Mouse (Mus musculus): ENCODE data around the gene Pim1.
"Not testable (repeated sequence)": the region's sequence is repeated elsewhere in the genome, so short reads cannot be mapped to it uniquely, and the experiment has no call there.

Gene Pim1

DNA sequence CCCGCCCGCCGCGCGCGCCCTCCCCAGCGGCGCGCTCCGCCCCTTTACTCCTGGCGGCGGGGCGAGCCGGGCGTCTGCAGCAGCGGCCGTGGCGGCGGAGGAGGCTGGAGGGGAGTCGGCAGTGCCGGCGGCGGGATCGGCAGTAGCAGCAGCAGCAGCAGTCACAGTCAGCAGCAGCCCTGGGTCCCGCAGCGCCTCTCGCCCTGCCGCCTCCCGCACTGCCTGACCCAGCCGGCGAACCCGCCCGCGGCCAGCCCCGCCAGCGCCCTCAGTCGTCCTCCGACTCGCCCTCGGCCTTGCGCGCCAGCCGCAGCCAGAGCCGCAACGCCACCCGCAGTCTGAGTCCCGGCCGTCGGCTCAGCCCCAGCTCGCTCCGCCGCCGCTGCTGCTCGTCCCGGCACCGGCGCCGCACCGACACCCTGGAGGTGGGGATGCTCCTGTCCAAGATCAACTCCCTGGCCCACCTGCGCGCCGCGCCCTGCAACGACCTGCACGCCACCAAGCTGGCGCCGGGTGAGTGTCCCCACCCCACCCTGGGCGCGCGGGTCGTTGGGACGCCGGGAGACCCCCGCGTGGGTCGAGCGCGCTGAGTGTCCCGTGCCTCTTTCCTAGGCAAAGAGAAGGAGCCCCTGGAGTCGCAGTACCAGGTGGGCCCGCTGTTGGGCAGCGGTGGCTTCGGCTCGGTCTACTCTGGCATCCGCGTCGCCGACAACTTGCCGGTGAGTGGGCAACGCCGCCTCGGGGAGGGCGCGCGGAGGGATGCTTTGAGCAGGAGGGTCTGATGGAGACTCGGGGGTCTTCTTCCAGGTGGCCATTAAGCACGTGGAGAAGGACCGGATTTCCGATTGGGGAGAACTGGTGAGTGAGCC is at the start of gene Pim1:
Gene Pim1 (plus strand): TSS at position 41 of the 869 bp plus-strand sequence.
- no peak for DNase-seq

DNA sequence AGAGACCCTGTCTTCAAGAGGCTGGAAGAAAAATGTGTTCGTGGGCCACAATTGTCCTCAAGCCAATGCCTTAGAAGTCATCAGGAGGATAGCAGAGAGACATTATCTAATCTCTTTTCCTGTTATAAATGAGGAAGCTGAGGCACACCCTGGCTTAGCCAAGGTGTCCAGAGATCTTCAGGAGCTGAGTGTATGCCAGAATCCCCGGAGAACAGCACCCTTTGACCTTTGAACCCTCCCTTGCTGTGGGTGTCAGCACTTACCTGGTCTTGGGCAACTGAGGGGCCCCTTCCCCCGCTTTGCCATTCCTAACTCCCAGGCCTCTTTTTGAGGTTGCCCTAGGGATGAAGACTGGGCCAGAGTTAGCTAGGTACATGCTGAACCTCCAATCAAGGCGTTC is 49.0 kb upstream of the Pim1 start:
- no peak for DNase-seq

DNA sequence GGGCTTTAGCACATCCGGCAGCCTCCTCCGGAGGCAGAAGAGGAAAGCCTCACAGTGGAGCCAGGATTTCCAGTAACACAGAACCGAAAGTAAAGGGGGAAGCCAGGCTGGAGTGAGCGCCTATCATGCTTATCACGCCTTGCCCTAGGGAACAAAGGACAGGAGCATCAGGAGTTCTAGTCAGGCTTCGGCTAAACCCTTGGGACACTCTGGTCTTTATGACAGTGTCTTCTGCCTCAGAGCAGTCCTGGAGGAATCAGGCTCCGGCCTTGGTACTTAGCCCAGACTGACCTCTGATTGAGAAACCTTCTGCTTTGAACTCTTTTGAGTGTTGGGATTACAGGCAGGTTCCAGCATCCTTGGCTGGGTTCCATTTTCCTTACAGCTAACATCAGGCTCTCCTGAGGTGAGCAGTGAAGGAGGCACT is 48.4 kb upstream of the Pim1 start:
- no peak for DNase-seq

DNA sequence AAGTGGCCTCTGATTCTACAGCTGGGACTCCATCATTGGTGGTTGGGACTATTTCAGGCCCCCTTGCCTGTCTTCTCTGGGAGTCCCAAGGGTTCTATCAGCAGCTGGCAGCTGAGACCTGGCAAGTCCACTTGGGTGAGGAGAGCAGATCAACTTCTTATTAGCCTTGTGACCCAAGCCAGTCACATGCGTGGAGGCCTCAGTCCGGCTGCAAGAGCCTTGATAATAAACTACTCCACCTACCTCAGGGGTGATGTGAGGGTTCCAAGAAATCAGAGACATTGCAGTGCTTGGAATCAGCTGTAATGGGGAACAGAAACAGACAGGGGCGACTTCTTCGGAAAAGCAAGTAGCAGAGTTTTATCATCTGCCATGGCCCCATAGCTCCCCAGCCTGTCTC is 46.8 kb upstream of the Pim1 start:
- no peak for DNase-seq

DNA sequence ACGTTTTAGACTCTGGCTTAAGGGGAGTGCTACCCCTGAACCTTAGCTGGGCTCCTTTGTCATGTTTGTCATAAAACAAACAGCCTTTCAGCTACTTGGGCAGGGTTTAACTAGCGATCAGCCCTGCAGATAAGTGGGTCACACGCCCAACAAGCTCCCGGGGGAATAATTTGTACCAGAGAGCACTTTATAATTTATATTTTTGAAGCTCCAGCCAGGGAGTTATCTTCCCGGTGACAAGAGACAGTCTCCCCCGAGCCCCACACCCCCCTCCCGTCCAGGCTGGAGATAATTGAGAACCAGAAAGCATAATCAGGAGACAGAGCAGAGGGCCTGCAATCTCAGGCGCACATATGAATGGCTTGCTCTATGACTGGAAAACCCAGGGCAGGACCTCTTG is 45.5 kb upstream of the Pim1 start:
- DNase-seq: no peak

DNA sequence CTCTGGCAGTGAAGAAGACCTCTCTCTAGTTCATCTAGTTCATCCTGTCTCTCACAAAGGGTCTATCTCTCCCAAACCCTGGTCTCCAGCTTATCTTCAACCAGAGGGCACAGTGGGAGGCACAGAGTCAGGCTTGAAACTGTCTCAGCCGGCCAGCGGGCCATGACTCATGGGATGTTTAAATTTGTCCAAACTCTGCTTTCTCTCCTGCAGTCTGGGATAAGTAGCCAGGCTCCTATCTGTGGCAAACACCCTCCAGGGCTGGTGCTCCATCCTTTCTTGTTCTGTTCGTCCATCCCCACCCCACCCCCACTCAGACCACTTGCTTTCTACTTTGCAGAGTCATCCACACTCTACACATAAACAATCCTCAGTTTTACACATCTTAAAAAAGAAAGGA is 43.2 kb upstream of the Pim1 start:
- no peak for DNase-seq

- DNase-seq: no peak
Observed at GRCm38 (mm10) chr17:29448055-29448454, 42.5 kb upstream of the Pim1 start.

DNA sequence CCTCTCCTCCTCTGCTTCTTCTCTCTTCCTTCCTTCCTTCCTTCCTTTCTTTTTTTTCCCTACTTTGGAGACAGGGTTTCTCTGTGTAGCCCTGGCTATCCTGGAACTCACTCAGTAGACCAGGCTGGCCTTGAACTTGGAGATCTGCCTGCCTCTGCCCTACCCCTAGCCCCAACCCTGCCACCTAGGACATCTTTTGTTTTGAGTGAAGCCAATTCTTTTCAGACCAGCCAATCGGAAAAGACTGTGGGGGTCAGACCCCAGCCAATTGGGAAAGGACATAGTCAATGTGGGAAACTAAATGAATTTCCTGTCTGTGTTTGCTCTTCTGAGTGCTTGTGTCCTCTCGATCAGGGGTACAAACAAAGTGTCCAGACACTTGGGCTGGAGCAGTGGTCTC is 42.0 kb upstream of the Pim1 start:
- no peak for DNase-seq

DNA sequence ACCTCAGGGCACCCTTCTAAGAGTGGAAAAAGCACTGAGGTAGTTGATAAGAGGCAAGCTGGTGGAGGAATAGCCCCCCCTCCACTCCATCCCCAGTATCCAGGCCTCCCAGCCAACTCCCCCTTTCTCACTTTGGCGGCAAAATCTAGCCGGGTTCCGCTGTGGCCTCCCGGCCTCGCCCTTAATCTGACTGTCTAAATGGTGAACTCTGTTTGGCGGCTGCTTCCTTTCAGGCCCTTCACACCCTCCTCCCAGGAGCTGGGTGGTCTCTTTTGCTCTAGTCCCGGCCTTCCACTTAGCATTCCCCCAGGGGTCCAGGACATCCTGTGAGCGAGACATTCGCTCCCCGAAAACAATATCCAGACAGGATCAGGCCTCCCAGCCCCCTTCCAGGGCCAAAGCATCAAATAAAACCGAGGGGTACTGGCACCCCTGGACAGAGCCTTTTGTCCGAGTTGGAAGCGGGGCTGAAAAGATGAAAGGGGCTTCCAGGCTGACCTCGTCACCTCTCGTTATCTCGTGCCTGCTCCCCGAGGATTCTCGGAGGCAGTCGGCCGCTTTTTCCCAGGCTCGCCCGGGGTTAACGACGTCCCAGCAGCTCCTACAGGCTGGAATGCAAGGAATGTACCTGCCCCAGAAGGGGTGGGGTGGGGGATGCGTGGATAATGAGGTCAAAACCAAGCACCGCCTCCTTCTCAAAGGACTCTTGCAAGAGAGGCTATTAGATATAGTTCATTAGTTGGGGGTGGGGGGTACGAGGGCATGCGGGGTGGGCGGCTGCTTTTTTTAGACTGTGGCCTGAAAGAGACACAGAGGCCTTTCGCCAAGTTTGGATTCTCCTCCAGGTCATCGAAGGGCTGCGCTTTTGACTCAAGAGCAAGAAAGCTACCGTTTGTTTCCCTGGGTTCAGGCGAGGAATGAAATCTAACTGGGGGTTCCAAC is 39.4 kb upstream of the Pim1 start:
- DNase-seq: no peak

DNA sequence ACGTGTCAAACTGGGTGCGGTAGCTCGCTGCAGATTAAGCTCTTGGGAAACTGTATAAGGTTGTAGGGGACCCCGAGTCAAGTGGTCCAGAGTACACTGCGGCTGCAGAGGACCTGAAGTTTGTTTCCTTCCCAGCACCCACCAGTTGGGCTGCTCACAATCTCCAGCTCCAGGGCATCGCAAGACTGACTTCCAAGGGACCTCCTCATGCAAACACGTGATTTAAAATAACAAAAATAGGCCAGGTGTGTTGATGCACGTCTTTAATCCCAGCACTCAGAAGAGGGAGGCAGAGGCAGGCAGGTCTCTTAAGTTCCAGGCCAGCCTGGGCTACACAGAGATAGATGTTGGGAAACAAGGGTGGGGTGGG is 38.7 kb upstream of the Pim1 start:
- no peak for DNase-seq

- DNase-seq: not testable (repeated sequence)
Observed at GRCm38 (mm10) chr17:29454119-29454518, 36.4 kb upstream of the Pim1 start.

DNA sequence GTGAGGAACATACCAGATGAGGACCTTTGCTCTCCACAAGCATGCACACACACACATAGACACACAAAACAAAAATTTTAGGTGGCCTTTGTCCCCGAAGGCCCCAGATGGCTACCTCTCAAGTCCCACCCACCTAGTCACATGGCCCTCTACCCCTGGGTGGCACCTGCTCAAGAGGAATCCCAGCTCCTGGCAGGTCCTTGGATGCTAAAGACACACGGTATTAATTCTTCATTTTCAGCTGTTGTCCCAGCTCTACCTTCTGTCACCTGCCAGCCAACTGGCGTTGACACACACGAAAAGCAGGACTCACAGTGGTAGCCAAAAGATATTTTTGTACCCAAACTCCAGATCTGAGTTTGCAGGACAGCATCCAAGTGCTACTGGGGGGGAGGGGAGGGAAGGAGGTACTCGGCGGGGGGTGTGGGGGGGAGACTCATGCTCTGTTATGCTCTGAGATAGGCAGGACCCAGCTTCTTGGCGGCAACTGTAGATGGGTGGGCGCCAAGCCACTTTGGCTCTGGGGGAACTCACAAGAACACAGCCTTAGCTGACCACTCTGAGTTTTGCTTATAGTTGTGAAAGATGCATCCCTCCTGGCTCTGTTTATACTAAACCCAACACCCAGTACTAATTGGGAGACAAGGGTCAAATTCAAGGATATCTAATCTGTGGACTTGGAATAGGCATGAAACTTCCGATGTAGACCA is 35.0 kb upstream of the Pim1 start:
- DNase-seq: no peak

DNA sequence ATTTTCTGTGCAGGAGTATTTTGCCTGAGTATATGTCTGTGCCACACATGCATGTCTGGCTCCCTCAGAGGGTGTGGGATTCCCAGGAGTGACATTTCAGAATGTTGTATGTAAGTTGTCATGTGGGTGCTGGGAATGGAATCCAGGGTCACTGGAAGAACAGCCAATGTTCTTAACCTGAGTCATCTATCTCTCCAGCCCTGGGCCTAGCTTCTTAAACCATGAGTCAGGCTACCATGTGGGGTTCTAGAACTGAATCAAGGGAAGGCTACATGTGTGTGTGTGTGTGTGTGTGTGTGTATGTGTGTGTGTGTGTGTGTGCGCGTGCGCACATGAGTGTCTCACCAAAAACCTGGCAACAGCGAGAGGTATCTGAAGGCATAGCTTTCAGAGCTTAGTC is 34.1 kb upstream of the Pim1 start:
- no peak for DNase-seq

GRCm38 (mm10) chr17:29456926-29457325 is 33.6 kb upstream of the Pim1 start:
- no peak for DNase-seq

DNA sequence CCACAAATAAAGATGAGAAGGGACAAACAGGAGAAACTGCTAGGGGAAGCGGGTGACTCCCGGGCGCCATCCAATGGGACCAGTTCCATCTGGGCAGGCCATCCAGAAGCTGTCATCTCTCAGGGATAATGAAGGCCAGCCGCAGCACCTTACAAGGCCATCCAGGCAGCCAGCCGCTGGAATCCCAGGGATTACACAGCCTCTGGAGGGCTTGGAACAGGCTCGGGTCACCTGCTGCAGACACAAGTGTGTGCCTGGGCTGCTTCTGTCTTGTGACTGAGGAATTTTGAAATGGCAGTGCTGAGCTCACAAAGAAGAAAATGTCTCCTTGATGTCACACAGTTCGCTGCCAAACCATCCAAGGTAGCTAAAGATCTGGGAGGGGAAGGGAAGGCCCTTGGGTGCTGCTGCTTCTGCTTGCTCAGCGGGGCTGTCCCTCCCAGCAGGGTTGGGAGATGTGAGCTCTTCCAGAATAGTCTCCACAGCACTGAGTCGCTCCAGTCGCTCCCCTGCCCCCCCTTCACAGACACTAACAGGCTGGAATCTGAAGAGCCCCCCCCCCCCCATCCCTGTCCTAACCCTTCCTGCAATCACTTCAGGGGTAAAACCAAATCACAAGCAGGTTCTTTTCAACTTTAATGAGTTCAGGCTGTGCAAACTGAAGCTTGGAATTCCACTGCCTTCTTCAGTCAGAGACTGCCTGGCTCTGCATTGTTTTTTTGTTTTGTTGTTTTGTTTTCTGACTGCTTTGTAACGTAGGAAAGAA is 32.6 kb upstream of the Pim1 start:
- DNase-seq: no peak

DNA sequence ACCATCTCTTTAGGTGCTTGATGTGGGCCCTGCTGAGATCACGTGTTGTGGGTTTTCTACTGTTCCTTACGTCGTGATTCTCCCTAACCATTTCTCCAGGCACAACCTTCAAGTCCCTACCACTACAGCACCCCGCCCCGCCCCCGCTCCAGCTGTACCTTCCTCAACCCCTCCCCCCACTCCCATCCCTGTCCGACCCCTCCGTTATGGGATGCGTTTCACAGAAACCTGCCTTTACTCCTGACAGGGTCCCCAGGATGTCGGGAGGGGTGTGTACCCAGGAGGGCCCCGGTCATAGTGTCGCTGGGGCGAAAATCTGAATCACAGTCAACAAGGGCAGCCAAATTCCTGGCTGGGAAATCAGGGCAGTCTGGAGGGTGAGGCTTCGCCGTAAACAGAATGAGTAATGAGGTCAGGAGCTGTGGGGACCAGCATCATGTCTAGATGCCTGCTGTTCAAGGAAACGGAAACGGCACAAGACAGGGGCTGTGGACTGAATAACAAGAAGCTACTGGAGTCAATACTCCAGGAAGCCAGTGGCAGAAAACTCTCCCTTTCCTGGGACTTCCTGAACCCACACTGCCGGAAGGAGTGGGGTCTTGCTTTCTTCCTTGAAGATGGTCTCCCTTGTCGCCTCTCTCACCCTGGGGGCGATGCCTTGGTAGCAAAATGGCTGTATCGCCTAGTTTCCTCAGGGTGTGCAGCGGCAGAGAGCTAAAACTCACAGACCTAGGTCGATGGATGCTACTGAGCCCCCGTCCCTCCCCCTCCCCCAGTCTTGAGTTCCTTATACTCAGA is 31.0 kb upstream of the Pim1 start:
- peak; percentile 50 for DNase-seq

DNA sequence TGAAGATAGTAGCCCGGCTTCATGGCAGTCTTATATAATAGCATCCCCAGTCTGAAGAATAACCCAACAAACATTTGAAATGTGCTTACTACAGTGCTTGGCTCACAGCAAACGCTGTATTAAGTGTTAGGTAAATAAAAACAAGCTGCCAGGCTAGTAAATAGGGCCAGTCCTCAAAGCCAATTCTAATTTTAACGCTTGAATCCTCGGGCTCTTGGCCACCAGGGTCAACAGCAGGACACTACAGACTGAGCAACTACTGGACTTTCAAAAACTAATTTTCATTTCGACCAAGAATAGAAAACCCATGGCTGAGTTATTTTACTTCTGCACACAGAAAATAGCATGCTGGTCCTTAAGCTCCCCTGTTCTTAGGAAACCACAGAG is 30.4 kb upstream of the Pim1 start:
- no peak for DNase-seq

DNA sequence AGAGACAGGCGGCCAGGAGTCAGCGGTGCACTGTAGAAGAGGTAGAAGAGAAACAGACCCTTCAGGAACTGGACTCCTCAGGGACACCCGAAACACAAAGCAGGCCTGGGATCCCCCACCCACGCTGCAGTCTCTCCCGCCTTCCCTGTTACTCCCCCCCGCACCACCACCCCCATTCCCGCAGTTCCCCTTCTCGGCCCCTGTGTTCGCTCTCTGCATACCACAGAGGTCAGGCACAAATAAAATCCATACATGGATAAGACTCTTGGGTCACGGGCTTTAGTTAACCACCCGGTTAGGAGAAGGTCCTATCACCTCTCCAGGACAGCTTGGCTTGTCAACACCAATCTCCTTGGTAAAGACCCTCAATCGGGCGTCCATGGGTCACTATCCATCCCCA is 26.9 kb upstream of the Pim1 start:
- no peak for DNase-seq

GRCm38 (mm10) chr17:29464068-29464467 is 26.5 kb upstream of the Pim1 start:
- DNase-seq: no peak

DNA sequence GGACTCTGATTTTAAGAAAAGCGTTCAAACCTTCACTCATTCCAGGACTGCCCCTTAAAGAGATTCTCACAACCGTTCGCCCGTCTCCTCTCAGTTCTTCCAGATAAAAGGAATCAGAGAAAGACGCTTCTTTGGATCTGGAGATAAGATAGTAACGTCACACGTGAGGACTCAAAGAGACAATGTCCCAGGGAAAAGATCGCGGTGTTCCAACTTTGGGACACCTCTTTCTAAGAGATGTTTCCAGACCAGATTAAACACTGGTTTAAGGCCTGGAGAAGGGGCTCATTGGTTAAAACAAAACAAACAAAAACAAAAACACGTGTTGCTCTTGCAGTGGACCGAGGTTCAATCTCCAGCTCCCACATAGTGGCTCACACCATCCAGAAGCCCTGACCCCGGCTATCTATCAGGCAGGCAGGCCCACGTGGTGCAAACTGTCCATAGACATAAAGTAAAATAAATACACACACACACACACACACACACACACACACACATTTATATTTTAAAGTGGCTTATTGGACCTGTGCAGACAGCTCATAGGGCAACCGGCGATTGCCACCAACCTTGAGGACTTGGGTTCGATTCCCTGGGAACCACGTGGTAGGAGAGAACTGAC is 25.9 kb upstream of the Pim1 start:
- no peak for DNase-seq

DNA sequence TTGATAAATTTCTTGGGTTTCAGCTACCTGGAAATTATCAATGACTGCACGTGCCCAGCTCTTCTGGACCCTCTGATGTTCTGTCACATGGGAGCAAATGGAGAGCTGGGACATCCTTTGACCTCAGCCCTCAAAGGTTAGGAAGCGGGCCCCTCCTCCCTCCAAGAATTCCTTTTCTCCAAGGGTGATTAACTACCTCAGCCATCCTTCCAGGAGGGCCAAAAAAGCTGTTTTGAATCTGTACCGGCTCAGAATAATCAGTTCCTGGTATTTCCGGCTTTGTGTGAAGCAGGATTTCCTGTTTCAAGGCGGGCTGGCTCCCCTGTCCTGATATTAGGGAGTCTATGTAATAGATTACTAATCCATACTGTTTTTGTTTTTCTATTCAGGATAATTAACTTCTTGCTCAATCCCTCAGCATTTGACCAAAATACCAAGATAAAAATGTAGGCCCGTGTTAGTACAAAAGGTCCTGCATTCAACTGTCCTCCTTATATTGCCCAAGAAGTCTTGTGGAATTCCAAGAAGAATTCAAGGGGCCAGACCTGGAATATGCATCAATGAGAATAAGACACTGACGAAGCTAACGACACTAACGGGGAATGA is 25.0 kb upstream of the Pim1 start:
- no peak for DNase-seq

All from cerebellum, adult 11 months (tissue).